Mouse (Mus musculus) G1E (cell line): Measurements from ENCODE around the gene Olfr784.

Source experiments
- CTCF ChIP-seq: IDR thresholded peaks from 2 replicates; pipeline ENCODE4 v1.5.1; 2012; ENCODE audit warnings: low read depth, low read length, inconsistent platforms, mixed read lengths
- GATA1 ChIP-seq: IDR thresholded peaks from 2 replicates; pipeline ENCODE4 v1.6.1; 2012; ENCODE audit warnings: borderline replicate concordance, low read length, inconsistent platforms, mixed read lengths

GRCm38 (mm10) chr10:129357307-129357706, 26.6 kb upstream of the Olfr784 start:
- TF ChIP-seq CTCF (no peak), GATA1 (no peak)
